Mouse (Mus musculus) inflammation-experienced regulatory T-cells, adult 6 months (primary cell): ENCODE data around the gene Klk7. TPM values are rescaled to one million over a fixed set of nuclear protein-coding genes. Genes with fewer than 3 reads are reported as not detected.

ENCODE experiments used
- ATAC-seq: one replicate; pipeline ENCODE4 v1.8.0; 2017
- polyA plus RNA-seq, 3 experiments: library from polyadenylated mRNA; unstranded; fragments of 100-300 nt; shearing (Covaris generic); gene quantifications; one replicate each; pipeline ENCODE4 v1.2.1; 2017

Gene Klk7
- polyA plus RNA-seq, 3 experiments from 2014 or later = 0.17 TPM; not detected in 2

- peak; percentile 57 for ATAC-seq
These were observed 13.7 kb upstream of the Klk7 start, which contains the start of gene Klk8 for GRCm38 (mm10) chr7:43797333-43797769. Gene Klk8, plus strand, starts transcription at chr7:43797577.

- ATAC-seq = peak; percentile 85
These were observed 13.1 kb upstream of the Klk7 start for GRCm38 (mm10) chr7:43797844-43798462.

GRCm38 (mm10) chr7:43799876-43800275 lies 11.2 kb upstream of the Klk7 start:
- no peak for ATAC-seq

- no peak for ATAC-seq
These were observed 4.1 kb downstream of the Klk7 start for GRCm38 (mm10) chr7:43815211-43815610.

GRCm38 (mm10) chr7:43816746-43817145 lies 5.7 kb downstream of the Klk7 start:
- no peak for ATAC-seq

- ATAC-seq = no peak
These were observed 10.5 kb downstream of the Klk7 start for GRCm38 (mm10) chr7:43821581-43821980.

- no peak for ATAC-seq
These were observed 13.1 kb downstream of the Klk7 start, which contains the start of gene Klk6 for GRCm38 (mm10) chr7:43824199-43824598. Gene Klk6, plus strand, starts transcription at chr7:43824499.

- ATAC-seq = no peak
These were observed 15.0 kb downstream of the Klk7 start for GRCm38 (mm10) chr7:43826056-43826455.

- ATAC-seq = no peak
These were observed 16.6 kb downstream of the Klk7 start for GRCm38 (mm10) chr7:43827706-43828105.

- ATAC-seq = no peak
These were observed 17.9 kb downstream of the Klk7 start for GRCm38 (mm10) chr7:43829006-43829405.

GRCm38 (mm10) chr7:43841701-43842100 lies 30.6 kb downstream of the Klk7 start, which contains the start of gene Klk5:
Gene Klk5, plus strand, starts transcription at chr7:43841971.
- no peak for ATAC-seq

GRCm38 (mm10) chr7:43843801-43844200 lies 32.7 kb downstream of the Klk7 start:
- no peak for ATAC-seq

GRCm38 (mm10) chr7:43851616-43852015 lies 40.5 kb downstream of the Klk7 start:
- no peak for ATAC-seq

GRCm38 (mm10) chr7:43854642-43855380 lies 43.7 kb downstream of the Klk7 start:
- no peak for ATAC-seq

- ATAC-seq = no peak
These were observed 44.6 kb downstream of the Klk7 start for GRCm38 (mm10) chr7:43855709-43856108.

- no peak for ATAC-seq
These were observed 45.2 kb downstream of the Klk7 start for GRCm38 (mm10) chr7:43856307-43856706.

- ATAC-seq = no peak
These were observed 46.4 kb downstream of the Klk7 start for GRCm38 (mm10) chr7:43857501-43857900.

GRCm38 (mm10) chr7:43860411-43860810 lies 49.3 kb downstream of the Klk7 start:
- no peak for ATAC-seq

Other genes starting within 250 kb of the Klk7 start
- gene Zfp658, start 249.0 kb upstream of the Klk7 start, polyA plus RNA-seq = 1 to 10 TPM; 2.8 to 4.3 (median 3.3) TPM
- gene Zfp719, start 231.7 kb upstream of the Klk7 start, polyA plus RNA-seq = 10 to 100 TPM; 10.7 to 11.7 (median 11.7) TPM
- gene Zfp819, start 204.1 kb upstream of the Klk7 start, polyA plus RNA-seq = not detected
- not detected for gene Ceacam18, start 176.6 kb upstream of the Klk7 start, polyA plus RNA-seq
- under 1 TPM; 0.45 to 0.78 (median 0.51) TPM for gene Siglece, start 151.1 kb upstream of the Klk7 start, polyA plus RNA-seq
- 1 to 10 TPM; 1.1 to 2.0 (median 1.3) TPM for gene Ctu1, start 139.3 kb upstream of the Klk7 start, polyA plus RNA-seq
- not detected for gene Klk14, start 120.9 kb upstream of the Klk7 start, polyA plus RNA-seq
- gene Klk13, start 98.7 kb upstream of the Klk7 start, polyA plus RNA-seq = under 1 TPM in 1 of 3 experiments, not detected in 2; 0.38 TPM
- gene Klk12, start 42.4 kb upstream of the Klk7 start, polyA plus RNA-seq = not detected
- gene Klk11, start 36.7 kb upstream of the Klk7 start, polyA plus RNA-seq = under 1 TPM in 1 of 3 experiments, not detected in 2; 0.46 TPM
- under 1 TPM in 1 of 3 experiments, not detected in 2; 0.73 TPM for gene Klk10, start 30.3 kb upstream of the Klk7 start, polyA plus RNA-seq
- not detected for gene Klk9, start 19.4 kb upstream of the Klk7 start, polyA plus RNA-seq
- gene Klk8, start 13.7 kb upstream of the Klk7 start, polyA plus RNA-seq = 100 to 1,000 TPM; 127 to 173 (median 148) TPM
- gene Klk6, start 13.2 kb downstream of the Klk7 start, polyA plus RNA-seq = under 1 TPM in 1 of 3 experiments, not detected in 2; 0.52 TPM
- not detected for gene Klk5, start 30.7 kb downstream of the Klk7 start, polyA plus RNA-seq
- gene Klk4, start 69.9 kb downstream of the Klk7 start, polyA plus RNA-seq = not detected
- not detected for gene Klk15, start 122.4 kb downstream of the Klk7 start, polyA plus RNA-seq
- not detected for gene Klk1b8, start 139.4 kb downstream of the Klk7 start, polyA plus RNA-seq
- not detected for gene Klk1b1, start 155.5 kb downstream of the Klk7 start, polyA plus RNA-seq
- 1 to 10 TPM in 2 of 3 experiments, not detected in 1; 1.5 to 2.8 TPM for gene Klk1b9, start 164.8 kb downstream of the Klk7 start, polyA plus RNA-seq
- gene Klk1b11, start 184.6 kb downstream of the Klk7 start, polyA plus RNA-seq = not detected
- gene Klk1b26, start 200.9 kb downstream of the Klk7 start, polyA plus RNA-seq = not detected
- 1 to 10 TPM; 3.3 to 6.3 (median 4.1) TPM for gene Klk1b27, start 241.0 kb downstream of the Klk7 start, polyA plus RNA-seq